Mouse (Mus musculus): ENCODE measurements around the gene Cks1b. TPM values are rescaled to one million over a fixed set of nuclear protein-coding genes. Genes with fewer than 3 reads are reported as not detected.

Gene Cks1b
- polyA plus RNA-seq, 1 experiment from 2014 or later = 311 TPM

GRCm38 (mm10) chr3:89408448-89408847 is 9.7 kb downstream of the Cks1b start:
- no peak for ATAC-seq
- Histone ChIP-seq H3K4me3 (ENCODE audit: low read length) (no peak overlapping the region), H3K36me3 (ENCODE audit: control insufficient read depth, insufficient read depth, low read length) (0 out of 2 replicates have a peak, but pooled peaks cover 11% of the 10 kb centered on the region), H3K4me1 (ENCODE audit: control insufficient read depth, insufficient read depth, low read length) (no peaks in the 10 kb centered on the region), H3K9me3 (ENCODE audit: control insufficient read depth, low read length) (no peaks in the 10 kb centered on the region), H3K27me3 (replicated peaks; ENCODE audit: control insufficient read depth, insufficient read depth, low read length) (no peaks in the 10 kb centered on the region), H3K27ac (ENCODE audit: low read length) (no peak overlapping the region), H3K9ac (ENCODE audit: low read depth, low read length) (no peak overlapping the region), H3K4me2 (ENCODE audit: low read depth, low read length) (no peak overlapping the region)
- WGBS = 64% methylated on average over 16 of the region's 16 CpGs

GRCm38 (mm10) chr3:89406887-89407286 is 11.3 kb downstream of the Cks1b start:
- no peaks in the 10 kb centered on the region for H3K9me3 ChIP-seq (ENCODE audit: control insufficient read depth, low read length)
- WGBS = 87% methylated on average over 6 of the region's 6 CpGs
- ATAC-seq = no peak
- no peak overlapping the region for H3K9ac ChIP-seq (ENCODE audit: low read depth, low read length)
- no peaks in the 10 kb centered on the region for H3K4me1 ChIP-seq (ENCODE audit: control insufficient read depth, insufficient read depth, low read length)
- H3K27ac ChIP-seq (ENCODE audit: low read length) = no peak overlapping the region
- no peak overlapping the region for H3K4me3 ChIP-seq (ENCODE audit: low read length)
- no peak overlapping the region for H3K4me2 ChIP-seq (ENCODE audit: low read depth, low read length)
- peaks cover 17% of the 10 kb centered on the region; the same call in 1 of the 2 replicates for H3K36me3 ChIP-seq (ENCODE audit: control insufficient read depth, insufficient read depth, low read length)
- no peaks in the 10 kb centered on the region for H3K27me3 ChIP-seq (replicated peaks; ENCODE audit: control insufficient read depth, insufficient read depth, low read length)

GRCm38 (mm10) chr3:89402693-89403092 is 15.5 kb downstream of the Cks1b start, which contains the start of gene Lenep:
Gene Lenep (minus strand): TSS chr3:89402793.
- Histone ChIP-seq H3K27ac (ENCODE audit: low read length) (no peak within 1 kb of the TSS), H3K4me1 (ENCODE audit: control insufficient read depth, insufficient read depth, low read length) (no peaks in the 10 kb centered on the region), H3K36me3 (ENCODE audit: control insufficient read depth, insufficient read depth, low read length) (peaks cover 17% of the 10 kb centered on the region; the same call in 1 of the 2 replicates), H3K4me2 (ENCODE audit: low read depth, low read length) (no peak within 1 kb of the TSS), H3K4me3 (ENCODE audit: low read length) (no peak within 1 kb of the TSS), H3K9me3 (ENCODE audit: control insufficient read depth, low read length) (no peaks in the 10 kb centered on the region), H3K27me3 (replicated peaks; ENCODE audit: control insufficient read depth, insufficient read depth, low read length) (no peaks in the 10 kb centered on the region), H3K9ac (ENCODE audit: low read depth, low read length) (no peak within 1 kb of the TSS)
- 0 out of 2 replicates have a peak, but pooled peaks have one; percentile 17 for ATAC-seq
- WGBS = 80% methylated on average over 5 of the region's 5 CpGs

- no peak overlapping the region for H3K9ac ChIP-seq (ENCODE audit: low read depth, low read length)
- H3K4me2 ChIP-seq (ENCODE audit: low read depth, low read length) = no peak overlapping the region
- peaks cover 6% of the 10 kb centered on the region for H3K4me1 ChIP-seq (ENCODE audit: control insufficient read depth, insufficient read depth, low read length)
- peaks cover 11% of the 10 kb centered on the region; the same call in 1 of the 2 replicates for H3K36me3 ChIP-seq (ENCODE audit: control insufficient read depth, insufficient read depth, low read length)
- 87% methylated on average over 7 of the region's 7 CpGs for WGBS
- no peak for ATAC-seq
- H3K9me3 ChIP-seq (ENCODE audit: control insufficient read depth, low read length) = no peaks in the 10 kb centered on the region
- H3K4me3 ChIP-seq (ENCODE audit: low read length) = no peak overlapping the region
- H3K27ac ChIP-seq (ENCODE audit: low read length) = no peak overlapping the region
- no peaks in the 10 kb centered on the region for H3K27me3 ChIP-seq (replicated peaks; ENCODE audit: control insufficient read depth, insufficient read depth, low read length)
Observed at GRCm38 (mm10) chr3:89401329-89401728, 16.9 kb downstream of the Cks1b start.

GRCm38 (mm10) chr3:89396654-89397005 is 21.6 kb downstream of the Cks1b start:
- H3K4me3 ChIP-seq (ENCODE audit: low read length) = peak overlapping the region; percentile 77
- peaks cover 16% of the 10 kb centered on the region for H3K4me1 ChIP-seq (ENCODE audit: control insufficient read depth, insufficient read depth, low read length)
- H3K4me2 ChIP-seq (ENCODE audit: low read depth, low read length) = peak overlapping the region; percentile 99
- no peaks in the 10 kb centered on the region for H3K9me3 ChIP-seq (ENCODE audit: control insufficient read depth, low read length)
- no peaks in the 10 kb centered on the region for H3K36me3 ChIP-seq (ENCODE audit: control insufficient read depth, insufficient read depth, low read length)
- ATAC-seq = no peak
- 2% methylated on average over 4 of the region's 4 CpGs for WGBS
- H3K9ac ChIP-seq (ENCODE audit: low read depth, low read length) = peak overlapping the region; percentile 78
- no peaks in the 10 kb centered on the region for H3K27me3 ChIP-seq (replicated peaks; ENCODE audit: control insufficient read depth, insufficient read depth, low read length)
- H3K27ac ChIP-seq (ENCODE audit: low read length) = peak overlapping the region; percentile 97; the same call in 1 of the 2 replicates

GRCm38 (mm10) chr3:89395806-89396653 is 22.2 kb downstream of the Cks1b start:
- Histone ChIP-seq H3K4me3 (ENCODE audit: low read length) (peak overlapping the region; percentile 77), H3K9me3 (ENCODE audit: control insufficient read depth, low read length) (no peaks in the 10 kb centered on the region), H3K4me2 (ENCODE audit: low read depth, low read length) (peak overlapping the region; percentile 99), H3K9ac (ENCODE audit: low read depth, low read length) (peak overlapping the region; percentile 78), H3K27ac (ENCODE audit: low read length) (peak overlapping the region; percentile 97), H3K36me3 (ENCODE audit: control insufficient read depth, insufficient read depth, low read length) (no peaks in the 10 kb centered on the region), H3K4me1 (ENCODE audit: control insufficient read depth, insufficient read depth, low read length) (peaks cover 22% of the 10 kb centered on the region), H3K27me3 (replicated peaks; ENCODE audit: control insufficient read depth, insufficient read depth, low read length) (no peaks in the 10 kb centered on the region)
- WGBS = under 1% methylated on average over 40 of the region's 44 CpGs
- ATAC-seq = no peak

GRCm38 (mm10) chr3:89395419-89395805 is 22.8 kb downstream of the Cks1b start:
- Histone ChIP-seq H3K27me3 (replicated peaks; ENCODE audit: control insufficient read depth, insufficient read depth, low read length) (no peaks in the 10 kb centered on the region), H3K9me3 (ENCODE audit: control insufficient read depth, low read length) (no peaks in the 10 kb centered on the region), H3K27ac (ENCODE audit: low read length) (peak overlapping the region; percentile 97), H3K9ac (ENCODE audit: low read depth, low read length) (peak overlapping the region; percentile 78), H3K4me2 (ENCODE audit: low read depth, low read length) (peak overlapping the region; percentile 99), H3K4me1 (ENCODE audit: control insufficient read depth, insufficient read depth, low read length) (peaks cover 29% of the 10 kb centered on the region), H3K36me3 (ENCODE audit: control insufficient read depth, insufficient read depth, low read length) (no peaks in the 10 kb centered on the region), H3K4me3 (ENCODE audit: low read length) (peak overlapping the region; percentile 77)
- WGBS = 3% methylated on average over 10 of the region's 10 CpGs
- ATAC-seq = no peak

GRCm38 (mm10) chr3:89394894-89395256 is 23.3 kb downstream of the Cks1b start:
- H3K27ac ChIP-seq (ENCODE audit: low read length) = peak overlapping the region; percentile 97
- peak overlapping the region; percentile 99 for H3K4me2 ChIP-seq (ENCODE audit: low read depth, low read length)
- peaks cover 34% of the 10 kb centered on the region for H3K4me1 ChIP-seq (ENCODE audit: control insufficient read depth, insufficient read depth, low read length)
- H3K9me3 ChIP-seq (ENCODE audit: control insufficient read depth, low read length) = no peaks in the 10 kb centered on the region
- no peaks in the 10 kb centered on the region for H3K27me3 ChIP-seq (replicated peaks; ENCODE audit: control insufficient read depth, insufficient read depth, low read length)
- H3K36me3 ChIP-seq (ENCODE audit: control insufficient read depth, insufficient read depth, low read length) = no peaks in the 10 kb centered on the region
- whole genome bisulfite sequencing = under 1% methylated on average over 12 of the region's 12 CpGs
- peak overlapping the region; percentile 85 for H3K9ac ChIP-seq (ENCODE audit: low read depth, low read length)
- peak overlapping the region; percentile 77 for H3K4me3 ChIP-seq (ENCODE audit: low read length)
- peak; percentile 41 for ATAC-seq

- peak within 1 kb of the TSS; percentile 97 for H3K27ac ChIP-seq (ENCODE audit: low read length)
- no peaks in the 10 kb centered on the region for H3K9me3 ChIP-seq (ENCODE audit: control insufficient read depth, low read length)
- H3K27me3 ChIP-seq (replicated peaks; ENCODE audit: control insufficient read depth, insufficient read depth, low read length) = no peaks in the 10 kb centered on the region
- peak within 1 kb of the TSS; percentile 77 for H3K4me3 ChIP-seq (ENCODE audit: low read length)
- peaks cover 40% of the 10 kb centered on the region for H3K4me1 ChIP-seq (ENCODE audit: control insufficient read depth, insufficient read depth, low read length)
- peak; percentile 68 for ATAC-seq
- H3K4me2 ChIP-seq (ENCODE audit: low read depth, low read length) = peak within 1 kb of the TSS; percentile 99
- no peaks in the 10 kb centered on the region for H3K36me3 ChIP-seq (ENCODE audit: control insufficient read depth, insufficient read depth, low read length)
- under 1% methylated on average over 40 of the region's 42 CpGs for WGBS
- peak within 1 kb of the TSS; percentile 85 for H3K9ac ChIP-seq (ENCODE audit: low read depth, low read length)
Observed at GRCm38 (mm10) chr3:89394006-89394893, 23.9 kb downstream of the Cks1b start, which contains the start of gene Zbtb7b. Gene Zbtb7b (minus strand): TSS chr3:89394776.
